Mouse (Mus musculus): ENCODE measurements around the gene Adcy2.

Gene Adcy2

DNA sequence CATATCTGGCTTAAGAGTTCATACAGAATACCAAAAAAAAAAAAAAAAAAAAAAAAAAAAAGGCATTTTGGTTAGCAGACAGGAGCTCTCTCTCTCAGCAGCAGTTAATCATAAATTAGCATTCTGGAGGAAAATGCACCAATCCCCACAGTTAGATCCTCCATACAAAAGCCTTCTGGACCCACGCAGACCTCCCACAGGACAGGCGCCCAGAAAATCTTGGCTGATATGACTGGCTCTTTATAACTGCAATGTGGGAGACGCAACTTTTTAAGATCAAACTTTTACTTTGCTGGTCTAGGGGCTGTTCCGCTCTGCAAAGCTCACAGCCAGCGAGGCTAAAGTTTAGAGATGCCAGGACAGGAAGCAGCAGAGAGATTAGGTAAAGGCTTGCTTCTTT, 37.8 kb downstream of the Adcy2 start:
- DNase-seq (ENCODE audit: low spot score), result no peak

DNA sequence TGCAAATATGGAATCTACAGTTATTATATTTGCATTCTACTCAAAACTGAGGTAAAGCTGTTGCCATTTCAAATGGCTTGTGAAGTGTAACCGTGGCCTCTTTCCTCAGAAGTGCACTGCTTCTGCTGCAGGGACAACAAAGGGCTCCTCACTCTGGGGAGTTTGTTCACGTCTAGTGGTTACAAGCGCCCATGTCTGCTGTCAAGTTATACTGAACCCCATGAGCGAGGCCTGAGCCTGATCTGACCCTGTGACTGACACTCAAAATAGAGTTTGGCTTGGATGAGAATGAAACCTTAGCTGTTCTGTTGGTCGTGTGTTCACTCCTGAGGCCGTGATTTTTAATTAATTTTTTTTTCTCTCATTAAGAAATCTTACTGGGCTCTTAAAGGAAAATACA, 38.8 kb downstream of the Adcy2 start:
- DNase-seq (ENCODE audit: low spot score), result no peak

DNA sequence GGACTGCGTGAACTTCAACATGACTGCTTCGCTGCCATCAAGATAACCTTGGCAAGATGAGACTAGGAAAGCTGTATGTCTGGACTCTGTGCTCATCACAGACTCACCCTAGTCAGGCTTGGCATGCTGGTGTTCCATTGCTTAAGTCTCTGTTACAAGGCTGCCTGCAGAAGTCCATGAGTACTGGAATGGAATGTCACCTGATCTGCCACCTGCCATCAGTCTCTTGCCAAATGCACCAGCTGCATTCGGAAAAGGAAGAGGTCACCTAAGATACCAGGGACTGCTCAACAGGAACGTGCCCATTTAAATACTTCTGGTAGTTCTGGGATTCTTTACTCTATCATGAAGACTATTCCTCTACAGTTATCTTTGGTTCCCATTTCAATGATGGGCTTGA, 39.9 kb downstream of the Adcy2 start:
- no peak for DNase-seq (ENCODE audit: low spot score)

DNA sequence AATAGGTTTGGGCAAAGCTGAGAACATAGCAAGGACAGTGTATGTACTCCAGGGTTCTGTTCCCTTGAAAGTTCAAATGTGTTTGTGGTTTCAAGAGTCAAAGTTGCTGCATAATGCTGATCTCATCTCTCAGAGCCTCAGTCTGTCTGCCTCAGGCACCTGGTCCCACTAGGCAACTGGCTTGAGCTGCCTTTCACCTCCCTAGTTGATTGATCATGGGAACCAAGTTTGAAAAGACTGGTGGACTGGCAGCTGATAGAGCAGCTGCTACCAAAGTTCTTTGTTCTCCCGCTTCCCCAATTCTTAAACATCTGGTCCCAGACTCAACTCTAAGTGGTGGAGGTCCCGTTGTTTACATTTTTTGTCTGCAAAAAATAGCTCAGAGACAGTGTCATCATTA, 56.6 kb downstream of the Adcy2 start:
- no peak for DNase-seq (ENCODE audit: low spot score)

DNA sequence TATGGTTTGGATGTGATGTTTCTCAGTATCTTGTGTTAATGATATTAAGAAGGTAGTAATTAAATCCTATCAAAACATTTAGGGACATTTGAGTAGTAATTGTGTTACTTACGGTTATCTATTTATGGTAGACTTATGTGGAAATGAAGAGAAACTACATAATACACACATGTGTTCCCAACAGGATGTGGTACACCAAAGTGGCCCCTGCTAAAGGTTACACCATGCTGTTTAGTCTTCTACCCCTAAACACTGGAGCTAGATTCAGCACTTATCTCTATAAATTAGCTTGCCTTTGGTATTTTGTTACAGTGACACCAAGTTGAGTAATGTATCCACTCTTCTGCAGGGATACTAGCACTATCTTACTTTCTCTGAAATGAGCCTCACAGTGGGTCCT, 57.9 kb downstream of the Adcy2 start:
- no peak for DNase-seq (ENCODE audit: low spot score)

DNA sequence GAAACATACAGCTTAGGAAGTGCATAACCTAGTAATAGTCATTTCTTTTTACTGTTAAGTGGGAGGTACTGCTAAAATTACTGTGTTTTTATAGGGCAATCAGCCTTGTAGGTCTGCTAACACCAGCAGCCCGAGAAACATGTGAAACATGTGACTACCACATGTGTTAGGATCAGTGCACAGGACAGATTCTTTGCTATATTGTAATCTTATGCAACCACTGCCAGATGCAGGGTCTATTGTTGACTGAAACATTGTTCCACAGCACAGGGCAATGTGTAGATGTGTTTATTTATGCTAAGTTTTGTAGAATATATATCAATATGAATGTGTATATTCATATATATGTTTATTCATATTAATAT, 67.1 kb downstream of the Adcy2 start:
- no peak for DNase-seq (ENCODE audit: low spot score)

DNA sequence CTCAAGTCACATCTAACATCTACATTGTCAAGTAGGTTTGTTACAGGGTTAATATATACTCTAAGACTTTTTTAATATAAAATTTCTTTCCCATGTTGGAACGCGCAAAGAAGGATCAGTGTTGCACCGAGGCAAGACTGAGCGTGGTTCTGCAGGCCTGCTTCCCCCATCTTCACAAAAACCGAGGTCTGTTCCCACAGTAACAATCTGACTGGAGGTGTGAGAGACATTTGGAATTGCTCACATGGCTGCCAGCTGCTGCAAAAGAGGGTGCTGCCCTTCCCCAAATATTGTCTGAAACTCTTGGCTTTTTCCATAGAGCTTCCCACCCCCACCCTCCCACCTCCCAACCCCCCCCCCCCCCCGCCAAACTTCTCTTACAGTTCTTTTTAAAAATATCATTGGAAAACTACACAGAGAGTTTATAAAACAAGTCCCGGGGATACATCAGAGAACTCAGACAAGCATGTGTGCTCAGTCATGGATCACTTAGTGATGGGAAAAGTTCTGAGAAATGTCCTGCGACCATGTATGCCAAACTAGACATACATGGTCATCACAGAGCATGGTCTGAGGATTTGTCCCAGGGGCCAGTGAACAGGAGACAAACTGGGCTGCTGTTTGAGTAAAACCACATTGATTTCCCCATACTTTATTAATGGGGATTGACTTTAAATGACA, 67.6 kb downstream of the Adcy2 start:
- DNase-seq (ENCODE audit: low spot score), result no peak

DNA sequence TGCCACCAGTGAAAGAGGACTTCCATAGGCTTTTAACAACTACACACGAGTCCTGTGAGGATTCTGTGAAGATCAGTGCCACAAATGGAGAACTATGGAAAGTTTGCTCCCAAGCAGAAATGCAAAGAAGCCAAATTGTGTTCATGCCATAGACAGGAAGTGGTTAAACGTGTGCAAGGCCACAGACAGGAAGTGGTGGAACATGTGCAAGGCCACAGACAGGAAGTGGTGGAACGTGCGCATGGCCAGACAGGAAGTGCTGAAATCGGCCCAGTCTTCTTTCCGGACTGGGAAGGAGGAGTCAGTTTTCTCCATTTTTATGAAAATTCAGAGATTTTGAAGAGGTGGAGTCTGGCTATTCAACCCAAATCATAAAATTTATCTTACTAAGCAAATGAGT, 70.9 kb downstream of the Adcy2 start:
- no peak for DNase-seq (ENCODE audit: low spot score)

DNA sequence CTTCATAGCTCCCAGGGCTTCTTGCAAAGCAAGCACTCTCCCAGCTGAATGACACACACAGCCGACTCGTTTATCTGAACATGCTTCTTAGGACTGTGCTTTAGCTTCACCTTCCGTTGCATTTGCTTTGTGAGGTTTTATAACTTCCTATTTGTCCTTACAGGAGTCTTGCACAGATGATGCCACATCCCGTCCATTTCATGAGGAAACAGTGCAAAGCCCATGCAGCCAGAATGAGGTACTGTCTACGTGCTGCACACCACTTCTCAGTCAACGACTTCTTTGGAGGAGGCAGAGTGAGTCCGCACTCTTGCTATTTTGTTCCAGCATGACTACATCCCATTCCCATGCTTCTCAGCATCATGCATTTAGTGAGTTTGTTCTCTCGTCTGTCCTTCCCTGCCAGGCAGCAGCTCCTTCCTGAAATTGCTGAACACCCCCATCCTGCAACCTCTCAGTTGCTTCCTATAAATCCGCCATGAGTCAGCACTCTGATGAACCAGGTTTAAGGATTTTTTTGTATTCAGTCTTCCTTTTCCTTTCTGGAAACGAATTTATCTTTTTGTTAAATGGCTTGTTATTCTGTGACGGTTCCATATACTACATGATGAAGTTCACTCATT, 85.6 kb downstream of the Adcy2 start:
- DNase-seq (ENCODE audit: low spot score), result no peak

DNA sequence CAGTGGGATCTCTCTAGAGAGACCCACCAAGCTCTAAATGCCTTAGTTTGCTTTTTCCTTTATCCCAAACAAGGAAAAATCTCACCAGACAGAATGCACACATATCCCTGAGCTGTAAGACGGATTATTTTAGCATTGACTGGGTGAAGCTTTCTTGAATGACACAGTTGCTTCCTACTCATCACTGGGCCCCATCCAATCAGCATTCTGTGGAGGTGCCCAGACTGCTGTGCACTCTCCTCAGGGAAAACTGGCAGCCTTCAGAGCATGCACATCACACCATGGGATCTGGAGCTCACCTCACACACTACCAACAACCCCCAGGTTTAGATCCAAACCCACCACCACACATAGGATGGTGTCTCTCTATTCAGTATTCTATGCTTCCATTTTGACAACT, 92.7 kb downstream of the Adcy2 start:
- no peak for DNase-seq (ENCODE audit: low spot score)

DNA sequence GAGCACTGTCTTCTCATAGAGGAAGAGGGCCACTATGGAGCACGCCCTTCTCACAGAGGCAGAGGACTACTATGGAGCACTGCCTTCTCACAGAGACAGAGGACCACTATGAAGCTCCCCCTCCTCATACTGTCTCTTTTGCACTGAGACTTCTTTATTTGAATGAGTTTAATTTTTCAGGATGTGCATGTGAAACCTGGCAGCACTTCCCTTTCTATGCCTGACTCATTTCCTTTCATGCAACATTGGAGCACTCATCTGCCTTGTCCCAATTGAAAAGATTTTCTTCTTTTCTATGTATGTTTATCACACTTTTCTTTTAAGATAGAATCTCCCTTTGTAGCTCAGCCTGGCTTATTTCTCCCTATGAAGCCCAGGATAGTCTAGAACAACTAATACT, 96.6 kb downstream of the Adcy2 start:
- DNase-seq (ENCODE audit: low spot score), result no peak

DNA sequence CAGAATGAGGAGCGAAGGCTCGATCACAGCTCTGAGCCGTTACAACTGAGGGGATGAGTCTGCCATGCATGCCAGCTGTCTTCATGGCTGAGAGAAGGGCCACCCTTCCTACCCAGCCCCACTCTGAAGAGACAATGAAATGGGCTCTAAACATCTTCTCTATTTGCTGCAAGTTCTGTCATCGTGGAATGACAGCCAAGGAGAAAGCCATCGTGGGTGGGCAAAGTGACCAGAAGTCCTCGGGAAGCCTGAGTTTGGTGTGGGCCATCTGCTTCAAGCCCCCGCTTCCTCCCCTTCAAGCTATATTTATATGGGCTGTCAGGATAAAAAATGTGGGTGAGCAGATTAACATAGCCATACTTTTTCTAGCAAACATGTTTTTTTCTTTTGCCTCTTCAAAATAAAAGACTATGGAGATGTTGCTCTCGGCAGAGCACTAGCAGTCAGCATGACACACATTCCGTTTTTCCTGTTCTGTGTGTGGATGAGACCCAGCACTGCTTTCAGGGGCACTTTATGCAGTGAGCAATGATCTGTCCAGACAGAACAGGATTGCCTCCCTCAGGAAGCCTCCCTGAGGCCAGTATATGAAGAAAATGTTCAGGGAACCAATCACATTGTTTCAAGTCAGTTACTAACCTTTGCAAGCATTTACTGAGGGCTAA, 109.3 kb downstream of the Adcy2 start:
- DNase-seq (ENCODE audit: low spot score), result no peak

DNA sequence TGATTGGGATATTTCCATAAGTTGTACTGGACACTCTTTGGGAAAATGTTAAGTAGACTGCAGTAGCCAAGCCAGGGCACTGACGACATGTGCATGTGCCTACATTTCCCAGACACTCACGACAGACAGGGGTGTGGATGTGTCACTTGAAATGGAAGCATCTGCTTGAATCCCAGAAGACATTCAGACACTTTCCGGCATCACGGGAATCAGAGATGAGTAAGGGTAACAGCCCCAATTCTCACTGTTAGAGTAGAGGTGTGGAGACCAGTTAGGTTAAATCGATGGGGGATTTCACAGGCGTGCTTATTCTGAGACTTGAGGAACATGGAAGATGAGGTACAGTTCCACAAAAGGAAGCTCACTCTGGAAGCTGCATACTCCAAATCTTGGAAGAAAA, 130.6 kb downstream of the Adcy2 start:
- no peak for DNase-seq (ENCODE audit: low spot score)

DNA sequence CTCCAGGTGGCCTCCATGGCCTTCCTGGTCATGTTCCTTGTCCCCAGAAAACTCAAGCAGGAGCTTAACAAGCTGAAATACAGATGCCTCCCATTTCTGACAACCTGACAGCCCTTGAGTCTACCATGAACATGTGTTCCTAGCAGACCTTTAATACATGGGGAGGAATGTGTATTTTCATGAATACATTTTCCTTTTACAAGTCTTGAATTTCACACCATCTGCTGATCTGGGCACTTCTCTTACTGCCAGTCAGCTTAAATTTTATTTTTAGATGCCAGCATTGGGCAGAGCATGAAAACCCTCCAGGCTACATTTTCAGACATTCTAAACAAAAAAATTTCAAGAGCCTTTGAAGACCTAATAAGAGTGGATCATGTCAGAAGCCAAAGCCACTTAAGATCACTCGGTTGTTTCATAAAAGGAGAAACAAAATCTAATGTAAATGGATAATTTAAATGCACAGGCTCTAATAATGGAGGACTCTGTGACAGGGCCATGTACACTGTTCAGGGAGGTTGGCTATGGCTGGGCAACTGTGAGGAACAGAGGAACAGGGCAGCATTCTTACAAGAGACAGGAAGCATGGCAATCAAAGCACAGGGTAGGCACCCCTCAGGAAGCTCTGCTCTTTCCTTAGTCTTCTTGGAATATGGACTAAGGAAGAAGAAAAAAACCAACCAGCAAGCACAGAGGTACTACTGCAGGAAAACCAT, 131.2 kb downstream of the Adcy2 start:
- DNase-seq (ENCODE audit: low spot score), result no peak

DNA sequence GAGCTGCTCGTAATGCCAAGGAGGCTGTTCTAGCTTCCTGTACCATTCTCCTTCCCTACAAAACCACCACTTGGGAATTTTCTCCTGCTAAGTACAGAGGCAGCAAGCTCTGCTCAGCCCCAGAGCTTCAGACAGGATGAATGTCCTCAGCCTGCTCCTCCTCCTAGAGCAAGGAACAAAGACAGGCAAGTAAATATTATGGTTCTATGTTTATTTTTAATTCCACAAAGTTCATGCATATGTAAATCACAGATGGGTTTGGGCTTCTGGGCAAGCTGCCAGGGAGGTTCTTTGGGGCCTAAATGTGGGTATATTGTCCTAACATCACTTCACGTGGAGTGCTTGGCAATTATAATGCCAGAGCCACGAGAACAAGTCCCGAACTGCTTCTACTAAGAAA, 139.3 kb downstream of the Adcy2 start:
- no peak for DNase-seq (ENCODE audit: low spot score)

DNA sequence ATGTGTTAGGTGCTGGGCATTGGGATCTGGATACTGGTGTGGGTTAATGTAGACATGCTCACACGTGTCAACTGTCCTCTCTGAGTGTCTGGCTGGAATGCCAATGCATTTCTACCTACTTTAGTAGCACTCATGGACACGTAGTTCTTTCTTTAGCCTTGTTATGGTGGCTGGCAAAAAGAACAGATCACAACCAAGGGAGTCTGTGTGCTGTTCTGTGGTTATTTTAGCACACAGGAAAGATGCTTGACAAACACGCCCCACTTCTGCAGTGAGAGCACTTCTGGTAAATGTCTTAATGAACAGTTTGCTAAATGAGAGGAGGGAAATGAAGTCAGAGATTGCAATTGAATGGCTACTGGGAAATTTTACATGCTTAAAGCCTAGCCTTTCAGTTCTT, 151.1 kb downstream of the Adcy2 start:
- DNase-seq (ENCODE audit: low spot score), result no peak

DNA sequence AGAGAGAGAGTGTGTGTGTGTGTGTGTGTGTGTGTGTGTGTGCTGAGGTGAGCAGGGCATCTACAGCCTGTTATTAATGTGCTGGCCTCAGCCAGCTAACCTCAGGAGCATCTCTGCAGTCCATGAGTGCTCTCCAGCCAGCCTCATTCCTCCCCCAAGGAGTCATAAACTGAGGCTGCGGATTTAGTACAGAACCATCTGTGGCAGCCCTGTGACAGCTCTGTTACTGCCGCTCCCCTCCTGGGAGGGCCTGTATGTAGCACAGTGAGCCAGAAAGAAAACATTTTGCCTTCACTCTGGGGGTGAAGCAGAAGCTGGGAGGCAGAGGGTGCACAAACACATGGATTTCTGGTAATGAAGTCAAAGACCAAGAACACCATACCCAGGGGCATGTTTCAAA, 159.8 kb downstream of the Adcy2 start:
- no peak for DNase-seq (ENCODE audit: low spot score)

DNA sequence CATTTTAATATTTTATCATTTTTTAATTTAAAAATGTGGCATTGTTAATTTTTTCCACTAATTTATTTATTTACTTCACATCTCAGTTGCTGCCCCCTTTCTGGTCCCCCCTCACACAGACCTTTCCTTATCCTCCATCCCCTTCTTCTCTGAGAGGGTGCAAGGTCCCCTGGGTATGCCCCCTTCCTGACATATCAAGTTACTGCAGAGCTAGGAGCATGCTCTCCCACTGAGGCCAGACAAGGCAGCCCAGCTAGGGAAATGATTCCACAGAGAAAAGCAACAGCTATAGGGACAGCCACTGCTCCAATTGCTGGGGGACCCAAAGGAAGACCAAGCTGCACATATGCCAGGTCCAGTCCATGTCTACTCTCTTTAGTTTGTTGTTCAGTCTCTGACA, 163.2 kb downstream of the Adcy2 start:
- no peak for DNase-seq (ENCODE audit: low spot score)

DNA sequence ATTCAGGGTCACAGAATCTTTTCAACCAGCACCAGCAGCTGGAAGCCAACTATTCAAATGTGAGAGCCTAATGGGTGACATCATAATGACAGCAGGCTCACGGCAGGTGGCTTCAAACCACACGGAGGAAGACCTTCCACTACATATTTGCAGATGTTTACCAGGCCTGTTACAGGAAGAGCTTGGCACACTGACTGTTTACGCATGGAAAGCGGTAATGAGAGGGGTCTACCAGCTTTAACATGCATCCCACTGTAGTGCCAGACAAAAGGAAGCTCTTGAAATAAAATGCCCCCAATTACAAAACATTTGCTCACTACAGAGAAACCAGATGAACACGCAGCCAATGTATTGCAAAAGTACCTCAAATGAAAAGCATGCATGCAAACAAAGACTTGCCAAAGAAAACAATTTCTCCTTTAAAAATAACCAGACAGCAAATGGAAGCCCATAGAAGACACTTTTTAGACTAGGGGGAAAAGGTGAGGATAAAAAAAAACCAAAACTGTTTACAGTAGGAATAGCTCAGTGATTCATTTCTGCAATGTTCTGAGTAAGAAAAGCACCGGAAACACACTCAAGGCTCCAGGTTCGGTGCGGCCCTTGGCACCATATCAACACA, 163.8 kb downstream of the Adcy2 start:
- DNase-seq (ENCODE audit: low spot score), result no peak

DNA sequence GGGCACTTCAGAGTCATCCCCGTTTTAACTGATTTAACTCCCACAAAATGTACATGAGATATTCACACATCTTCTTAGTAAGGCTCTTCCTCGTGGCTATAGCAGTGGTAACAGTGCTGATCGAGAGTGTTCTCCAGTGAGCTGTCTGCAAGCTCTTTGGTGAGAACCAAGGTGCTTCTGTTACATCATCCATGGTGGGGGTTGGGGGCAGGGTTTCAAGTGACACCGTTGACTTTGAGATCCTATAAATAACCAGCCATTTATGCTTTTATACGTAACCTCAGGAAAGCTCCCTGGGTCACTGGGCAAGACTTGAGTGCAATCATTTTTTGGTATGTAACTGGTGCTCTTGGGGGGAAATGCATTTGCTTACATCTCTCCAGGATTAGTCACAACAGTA, 167.2 kb downstream of the Adcy2 start:
- DNase-seq (ENCODE audit: low spot score), result no peak

DNA sequence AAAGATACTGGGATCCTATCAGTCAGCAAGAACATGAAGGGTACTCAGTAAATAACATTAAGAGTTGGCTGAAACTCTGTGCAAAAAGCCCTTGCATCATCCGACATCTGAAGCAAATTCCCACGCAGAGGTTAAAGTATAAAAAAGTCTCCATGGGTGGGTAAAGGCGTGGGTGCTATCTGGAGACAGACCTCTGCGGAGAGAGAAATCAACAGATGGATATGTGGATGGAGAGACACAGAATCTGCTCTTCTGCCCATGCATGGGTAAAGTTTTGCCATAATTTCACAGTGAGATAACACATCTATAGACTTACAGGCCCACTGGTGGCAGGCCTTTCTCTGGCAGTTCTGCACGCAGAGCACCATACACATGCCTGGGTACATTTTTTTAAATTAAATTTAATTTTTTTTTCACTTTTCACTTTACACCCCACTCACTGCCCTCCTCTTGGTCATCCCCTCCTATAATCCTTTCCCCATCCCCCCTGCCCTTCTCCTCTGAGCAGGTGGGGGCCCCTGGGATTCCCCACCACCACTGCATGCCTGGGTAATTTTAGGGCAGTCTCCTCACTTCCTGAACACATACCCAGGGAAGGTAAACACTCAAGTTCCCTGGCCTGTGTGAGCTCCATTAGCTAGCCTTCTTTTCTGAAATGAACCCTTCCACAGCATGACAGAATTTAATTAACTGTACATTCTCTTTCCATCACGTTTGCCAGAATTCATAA, 169.1 kb downstream of the Adcy2 start:
- no peak for DNase-seq (ENCODE audit: low spot score)

DNA sequence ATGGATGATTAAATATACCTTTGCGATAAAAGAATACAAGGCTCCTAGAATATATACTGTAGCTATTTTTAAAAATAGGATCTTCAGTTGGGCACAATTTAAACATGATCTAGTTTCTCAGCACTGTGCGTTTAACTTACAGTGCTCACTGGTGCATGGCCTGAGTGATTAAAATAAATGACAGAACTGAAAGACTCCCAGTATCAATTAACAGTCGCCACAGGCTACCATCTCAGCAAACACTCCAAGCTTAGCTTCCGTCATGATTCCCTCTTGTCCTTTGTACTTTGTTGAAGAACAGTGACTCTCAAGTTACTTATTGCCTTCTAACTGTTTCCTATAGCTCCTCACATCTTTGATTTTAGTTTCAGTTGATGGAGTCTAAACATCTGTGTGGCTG, 170.9 kb downstream of the Adcy2 start:
- DNase-seq (ENCODE audit: low spot score), result no peak

Measured in retina, embryonic 14.5 days (tissue).